Mouse (Mus musculus): ENCODE results near the gene Cdk6.
"Not testable (repeated sequence)": the region's sequence is repeated elsewhere in the genome, so short reads cannot be mapped to it uniquely, and the experiment has no call there.

Cdk6 gene

DNA sequence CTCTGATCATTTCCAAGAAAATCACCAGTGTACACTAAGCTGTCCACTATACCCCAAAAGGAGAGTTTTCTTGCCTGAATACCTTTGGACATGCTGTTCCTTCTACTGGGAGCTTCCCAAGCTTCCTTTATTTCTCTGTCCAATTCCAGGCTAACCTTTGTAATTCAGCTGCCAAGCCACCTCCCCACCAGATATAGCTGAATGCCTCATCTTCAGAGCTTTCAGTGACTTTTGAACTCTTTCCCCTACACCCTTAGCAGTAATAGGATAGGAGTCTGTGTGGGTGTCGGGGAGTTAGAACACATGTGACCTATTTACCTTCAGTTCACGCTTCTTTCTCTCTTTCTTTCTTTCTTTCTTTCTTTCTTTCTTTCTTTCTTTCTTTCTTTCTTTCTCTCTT, 34.9 kb downstream of the Cdk6 start:
- DNase-seq (ENCODE audit: low read depth, low spot score): no peak

GRCm38 (mm10) chr5:3379252-3379651, 38.0 kb downstream of the Cdk6 start:
- no peak for DNase-seq (ENCODE audit: low read depth, low spot score)

- no peak for DNase-seq (ENCODE audit: low read depth, low spot score)
These were observed 39.5 kb downstream of the Cdk6 start for GRCm38 (mm10) chr5:3380692-3381233.

DNA sequence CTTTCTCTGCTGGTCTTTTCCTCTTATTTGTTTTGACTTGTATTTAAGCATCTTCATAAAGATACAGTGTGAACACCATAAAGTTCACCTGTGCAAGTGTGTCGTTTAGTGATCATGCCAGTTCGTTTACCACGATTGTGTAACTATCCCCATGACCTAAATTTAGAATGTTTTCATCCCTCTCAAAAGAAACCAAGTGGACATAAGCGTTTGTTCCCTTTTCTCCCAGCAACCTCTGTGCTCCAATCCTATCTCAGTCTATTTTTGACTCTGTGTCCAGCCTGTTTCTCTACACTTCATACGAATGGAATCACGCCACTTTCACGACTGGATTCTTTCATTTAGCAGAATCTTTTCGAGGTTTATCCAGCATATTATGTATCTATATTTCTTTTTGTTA, 40.5 kb downstream of the Cdk6 start:
- no peak for DNase-seq (ENCODE audit: low read depth, low spot score)

- no peak for DNase-seq (ENCODE audit: low read depth, low spot score)
These were observed 41.2 kb downstream of the Cdk6 start for GRCm38 (mm10) chr5:3382343-3383040.

GRCm38 (mm10) chr5:3383547-3383946, 42.3 kb downstream of the Cdk6 start:
- DNase-seq (ENCODE audit: low read depth, low spot score): no peak

GRCm38 (mm10) chr5:3385078-3385477, 43.8 kb downstream of the Cdk6 start:
- no peak for DNase-seq (ENCODE audit: low read depth, low spot score)

DNA sequence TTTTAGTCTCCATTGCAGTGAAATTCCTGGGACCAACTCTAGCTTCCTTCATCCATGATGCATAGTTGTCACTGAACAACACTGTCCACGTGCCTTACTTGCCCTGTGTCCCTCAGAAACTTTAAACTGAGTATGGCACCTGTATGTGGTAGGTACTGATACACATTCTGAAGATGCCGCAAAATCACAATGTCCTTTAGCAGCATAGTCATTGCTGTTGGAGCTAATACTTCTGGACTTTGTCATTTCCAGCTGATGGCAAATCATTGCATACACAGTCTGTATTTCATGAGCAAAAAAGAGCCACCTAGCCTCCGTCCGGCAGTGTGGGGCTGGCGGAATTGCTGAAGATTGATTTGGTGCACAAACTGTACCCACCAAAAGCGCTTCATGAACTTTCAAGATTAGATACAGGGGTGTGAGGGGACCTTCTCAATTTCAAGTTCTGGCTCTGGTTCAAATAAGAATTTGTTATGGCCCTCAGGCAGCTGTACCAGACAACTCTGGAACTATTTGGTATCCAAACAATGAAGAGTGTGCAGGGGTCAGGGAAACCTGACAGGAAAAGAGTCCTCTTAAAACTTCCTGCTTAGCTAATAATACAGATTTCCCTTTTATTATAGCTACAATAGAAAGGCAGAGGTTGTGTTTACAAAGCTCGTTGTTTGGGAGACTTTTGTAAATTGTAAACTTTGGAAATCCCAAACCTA, 44.9 kb downstream of the Cdk6 start:
- DNase-seq (ENCODE audit: low read depth, low spot score): no peak

GRCm38 (mm10) chr5:3386731-3387087, 45.4 kb downstream of the Cdk6 start:
- DNase-seq (ENCODE audit: low read depth, low spot score): no peak

GRCm38 (mm10) chr5:3387138-3387537, 45.9 kb downstream of the Cdk6 start:
- no peak for DNase-seq (ENCODE audit: low read depth, low spot score)

DNA sequence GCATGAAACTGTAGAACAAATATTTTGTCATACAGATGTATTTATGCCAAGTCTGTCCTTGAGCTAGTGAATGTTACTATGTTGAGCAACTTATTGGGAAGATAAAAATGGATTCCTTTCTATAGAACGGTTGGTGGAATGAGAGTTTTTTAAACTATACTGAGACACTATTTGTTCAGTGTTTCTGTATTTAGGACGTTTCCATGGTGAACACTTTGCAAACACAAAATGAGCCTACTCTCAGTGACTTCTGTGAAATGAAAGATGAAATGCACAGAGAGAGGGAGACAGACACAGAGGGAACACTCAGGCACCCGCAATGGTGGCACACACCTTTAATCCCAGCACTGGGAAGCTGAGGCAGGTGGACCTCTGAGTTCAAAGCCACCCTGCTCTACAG, 51.6 kb downstream of the Cdk6 start:
- no peak for DNase-seq (ENCODE audit: low read depth, low spot score)

GRCm38 (mm10) chr5:3394145-3394544, 52.9 kb downstream of the Cdk6 start:
- no peak for DNase-seq (ENCODE audit: low read depth, low spot score)

DNA sequence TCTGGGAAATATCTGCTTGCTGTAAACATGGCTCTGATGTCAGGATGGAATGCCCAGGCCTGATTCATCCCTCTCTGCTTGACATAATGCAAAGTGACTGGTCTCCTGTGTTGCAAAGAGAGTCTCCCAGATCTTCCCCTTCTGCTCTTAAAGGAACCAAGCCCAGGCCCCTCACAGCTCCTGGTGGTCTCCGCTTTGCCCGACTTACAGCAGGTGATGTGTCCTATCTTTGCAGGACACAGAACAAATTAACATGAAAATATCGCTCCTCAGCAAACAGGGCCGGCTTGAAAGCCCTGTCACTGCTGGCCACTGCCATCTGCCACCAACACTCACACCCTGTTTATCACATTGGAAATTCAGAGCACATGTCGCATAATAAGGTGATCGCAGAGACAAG, 53.7 kb downstream of the Cdk6 start:
- DNase-seq (ENCODE audit: low read depth, low spot score): no peak

DNA sequence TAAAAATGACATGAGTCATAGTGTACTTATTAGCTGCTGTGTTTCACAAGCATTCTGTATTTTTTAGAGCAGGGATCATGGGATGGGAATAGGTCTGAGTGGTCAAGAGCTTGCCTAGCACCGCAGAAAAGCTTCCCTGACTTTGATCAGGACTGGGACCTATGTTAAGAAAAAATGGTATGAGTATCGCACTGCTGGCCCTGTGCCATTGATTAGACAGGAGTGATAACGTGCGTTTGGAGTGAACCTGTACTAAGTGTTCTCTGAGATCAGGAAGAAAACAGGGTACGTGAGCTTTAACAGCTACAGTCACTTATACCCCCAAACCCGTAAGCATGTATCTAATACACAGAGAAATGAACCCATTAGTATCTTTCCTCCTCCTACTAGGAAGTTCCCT, 54.9 kb downstream of the Cdk6 start:
- no peak for DNase-seq (ENCODE audit: low read depth, low spot score)

DNA sequence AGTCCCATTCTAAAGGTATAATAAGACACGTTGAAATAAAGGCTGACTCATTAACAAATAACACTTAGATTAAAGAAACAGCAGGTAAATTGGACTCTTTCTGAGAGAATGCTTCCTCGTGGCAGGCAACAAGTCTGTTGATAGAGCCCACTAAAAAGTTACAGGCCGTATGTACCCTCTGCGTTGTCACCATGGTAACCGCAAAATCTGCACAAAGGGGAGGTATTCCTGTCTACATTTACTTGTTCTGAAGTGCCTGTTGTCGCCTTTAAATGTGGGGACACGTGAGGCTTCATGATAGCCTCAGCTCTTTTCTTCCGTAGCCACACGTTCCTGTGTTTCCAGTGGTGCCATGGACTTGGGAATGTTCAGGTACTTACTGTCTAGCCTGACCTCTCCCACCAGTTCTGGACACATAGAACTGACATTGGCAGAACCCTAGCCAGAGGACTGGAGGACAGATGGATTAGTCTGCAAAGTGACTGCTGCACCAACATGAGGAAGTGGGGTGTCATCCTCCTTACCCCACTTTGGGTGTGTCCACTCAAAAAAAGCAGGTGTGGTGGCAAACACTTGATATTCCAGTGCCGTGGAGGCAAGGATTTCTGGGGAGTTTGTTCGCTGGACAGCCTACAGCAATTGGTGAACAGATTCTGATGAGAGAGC, 55.8 kb downstream of the Cdk6 start:
- DNase-seq (ENCODE audit: low read depth, low spot score): no peak

DNA sequence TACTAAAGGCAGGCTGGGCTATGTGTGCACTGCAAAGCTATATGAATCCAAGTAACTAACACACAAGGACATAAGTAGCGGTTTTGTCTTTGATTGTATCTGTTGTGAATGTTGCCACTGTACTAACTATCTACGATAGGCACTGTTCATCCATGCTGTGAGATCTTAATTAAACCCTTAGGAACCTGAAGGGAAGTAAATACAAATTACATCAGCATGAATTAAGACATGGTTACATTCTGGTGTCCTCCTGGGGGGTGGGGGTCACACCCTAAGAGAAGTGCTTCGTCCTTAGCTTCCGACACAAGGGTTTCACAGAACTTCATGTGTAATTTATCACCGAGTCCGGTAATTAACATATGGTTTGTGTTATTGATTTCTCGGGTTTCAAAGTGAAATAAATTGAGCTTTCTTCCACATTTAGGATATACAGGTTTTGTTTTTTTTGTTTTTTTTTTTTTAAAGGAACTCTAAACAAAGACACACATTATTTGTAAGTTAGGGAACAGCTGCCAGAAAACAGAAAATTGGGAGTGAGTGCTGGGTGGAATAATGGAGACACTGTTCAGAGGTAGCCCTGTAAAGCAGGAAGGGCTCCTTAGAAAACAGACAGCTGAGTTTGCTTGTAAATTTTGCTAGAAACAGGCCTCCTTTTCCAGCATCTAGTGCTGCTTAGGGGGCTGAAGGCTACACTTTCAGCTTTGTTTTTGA, 58.7 kb downstream of the Cdk6 start:
- DNase-seq (ENCODE audit: low read depth, low spot score): no peak

- DNase-seq (ENCODE audit: low read depth, low spot score): no peak
These were observed 63.8 kb downstream of the Cdk6 start for GRCm38 (mm10) chr5:3405102-3405501.

GRCm38 (mm10) chr5:3405503-3405902, 64.2 kb downstream of the Cdk6 start:
- no peak for DNase-seq (ENCODE audit: low read depth, low spot score)

DNA sequence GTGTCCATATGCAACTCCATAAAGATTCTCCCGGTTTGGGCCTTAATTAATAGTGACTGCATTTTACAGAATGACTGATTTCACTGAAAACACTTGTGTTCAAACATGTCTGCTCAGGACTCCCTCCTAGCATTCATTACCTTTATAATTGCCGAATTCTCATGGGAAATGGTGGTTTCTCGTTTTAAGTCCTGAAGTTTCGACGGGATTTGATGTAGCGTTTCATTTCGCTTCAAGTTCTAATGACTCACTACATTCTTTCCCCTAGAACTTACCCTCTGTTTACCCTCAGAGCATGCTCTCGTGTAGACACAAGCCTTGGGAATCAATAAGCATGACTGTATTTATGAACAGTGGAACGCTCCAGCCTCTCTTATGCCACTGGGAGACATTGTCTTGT, 66.6 kb downstream of the Cdk6 start:
- no peak for DNase-seq (ENCODE audit: low read depth, low spot score)

DNA sequence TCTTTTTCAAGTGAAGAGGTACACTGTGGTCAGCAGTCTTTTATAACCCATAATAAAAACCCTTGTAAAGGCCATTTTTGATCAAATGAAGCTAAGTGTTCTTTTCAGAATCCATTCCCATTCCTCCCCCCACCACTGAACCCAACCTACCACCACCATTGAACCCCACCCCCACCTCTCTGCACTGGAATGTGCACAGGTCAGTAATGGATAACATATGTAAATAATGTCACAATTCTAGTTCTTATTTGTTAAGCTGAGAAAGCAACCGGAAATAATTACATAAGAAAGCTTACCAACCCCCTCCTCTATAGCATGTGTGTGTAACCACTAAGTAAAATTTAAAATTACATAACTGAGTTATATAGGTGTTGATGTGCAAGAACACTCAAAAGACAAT, 76.9 kb downstream of the Cdk6 start:
- DNase-seq (ENCODE audit: low read depth, low spot score): not testable (repeated sequence)

- DNase-seq (ENCODE audit: low read depth, low spot score): no peak
These were observed 79.0 kb downstream of the Cdk6 start for GRCm38 (mm10) chr5:3420094-3420831.
